Mouse (Mus musculus) intestine, embryonic 16.5 days (tissue): Measurements from ENCODE around the gene Atad5. TPM values are rescaled to one million over a fixed set of nuclear protein-coding genes. Genes with fewer than 3 reads are reported as not detected.

Experiments used
- ATAC-seq: fragments of 200-750 bp; cut with Nextera tagmentation; 2 replicates; pipeline ENCODE4 v1.8.0; 2017; ENCODE audit warnings: moderate TSS enrichment, moderate library complexity
- H3K27ac ChIP-seq: fragments of 300-500 bp; sonication (generic); 2 replicates; pipeline ENCODE4 v1.5.1; 2014; ENCODE audit warnings: mild to moderate bottlenecking, low read length
- H3K27me3 ChIP-seq: fragments of 300-500 bp; sonication (generic); replicated peaks from 2 replicates; pipeline ENCODE4 v1.6.1; 2014; ENCODE audit warnings: low read length, control low read depth, mixed read lengths; ENCODE audit not compliant: control insufficient read depth, insufficient read depth
- H3K36me3 ChIP-seq: fragments of 300-500 bp; sonication (generic); 2 replicates; pipeline ENCODE4 v1.6.1; 2014; ENCODE audit warnings: low read length, control low read depth; ENCODE audit not compliant: control insufficient read depth, insufficient read depth
- H3K4me1 ChIP-seq: fragments of 300-500 bp; sonication (generic); 2 replicates; pipeline ENCODE4 v1.6.1; 2014; ENCODE audit warnings: low read length, control low read depth, mixed read lengths; ENCODE audit not compliant: control insufficient read depth, insufficient read depth
- H3K4me2 ChIP-seq: fragments of 300-500 bp; sonication (generic); 2 replicates; pipeline ENCODE4 v1.6.1; 2014; ENCODE audit warnings: low read depth, low read length, control low read depth
- H3K4me3 ChIP-seq: fragments of 300-500 bp; sonication (generic); 2 replicates; pipeline ENCODE4 v1.5.1; 2014; ENCODE audit warnings: mild to moderate bottlenecking, low read length
- H3K9ac ChIP-seq: fragments of 300-500 bp; sonication (generic); 2 replicates; pipeline ENCODE4 v1.6.1; 2014; ENCODE audit warnings: low read depth, low read length
- H3K9me3 ChIP-seq: fragments of 300-500 bp; sonication (generic); 2 replicates; pipeline ENCODE4 v1.6.1; 2016; ENCODE audit warnings: low read length, control low read depth; ENCODE audit not compliant: control insufficient read depth
- whole genome bisulfite sequencing: fragments of 180-500 bp; shearing (Covaris S2); extraction: QIAGEN DNeasy Blood & Tissue Kit; methylation state at CpG from one replicate; pipeline ENCODE4 v1.1.7; 2014; 5-methylcytosine and 5-hydroxymethylcytosine counted together
- polyA plus RNA-seq: library from polyadenylated mRNA; unstranded; fragments of >200 nt; fragmentation: Nextera tagmentation; extraction: Ambion mirVana; gene quantifications from 2 replicates; pipeline ENCODE4 v1.2.1, GENCODE M21; 2015

The Atad5 gene
- polyA plus RNA-seq, 1 experiment from 2014 or later, result 5.6 TPM

GRCm38 (mm10) chr11:80152376-80152775 is 63.2 kb downstream of the Atad5 start:
- H3K4me2 ChIP-seq, result no peak overlapping the region
- peaks cover 7% of the 10 kb centered on the region for H3K4me1 ChIP-seq
- no peak overlapping the region for H3K4me3 ChIP-seq
- H3K27ac ChIP-seq, result no peak overlapping the region
- no peak for ATAC-seq
- no peaks in the 10 kb centered on the region for H3K9me3 ChIP-seq
- peaks cover 15% of the 10 kb centered on the region for H3K27me3 ChIP-seq
- no peaks in the 10 kb centered on the region for H3K36me3 ChIP-seq
- H3K9ac ChIP-seq, result no peak overlapping the region
- 58% methylated on average over 8 of the region's 8 CpGs for WGBS

- Histone ChIP-seq H3K4me1 (peaks cover 7% of the 10 kb centered on the region), H3K27me3 (peaks cover 15% of the 10 kb centered on the region), H3K4me3 (peak within 1 kb of the TSS; percentile 69), H3K4me2 (peak within 1 kb of the TSS; percentile 88), H3K9me3 (no peaks in the 10 kb centered on the region), H3K9ac (peak within 1 kb of the TSS; percentile 77), H3K36me3 (no peaks in the 10 kb centered on the region), H3K27ac (no peak within 1 kb of the TSS)
- ATAC-seq, result peak; percentile 96
- 2% methylated on average over 41 of the region's 47 CpGs for WGBS
Measured at GRCm38 (mm10) chr11:80153857-80154495, 64.8 kb downstream of the Atad5 start, which contains the start of gene Adap2. Gene Adap2, plus strand, starts transcription at chr11:80154105.

GRCm38 (mm10) chr11:80154501-80154900 is 65.3 kb downstream of the Atad5 start:
- 30% methylated on average over 25 of the region's 25 CpGs for WGBS
- H3K27me3 ChIP-seq, result peaks cover 15% of the 10 kb centered on the region
- no peak for ATAC-seq
- H3K36me3 ChIP-seq, result no peaks in the 10 kb centered on the region
- peaks cover 7% of the 10 kb centered on the region for H3K4me1 ChIP-seq
- H3K9me3 ChIP-seq, result no peaks in the 10 kb centered on the region
- H3K27ac ChIP-seq, result no peak overlapping the region
- peak overlapping the region; percentile 77 for H3K9ac ChIP-seq
- H3K4me3 ChIP-seq, result peak overlapping the region; percentile 69
- H3K4me2 ChIP-seq, result peak overlapping the region; percentile 88

- Histone ChIP-seq H3K36me3 (no peaks in the 10 kb centered on the region), H3K27me3 (peaks cover 15% of the 10 kb centered on the region), H3K4me3 (no peak overlapping the region), H3K9me3 (no peaks in the 10 kb centered on the region), H3K4me2 (no peak overlapping the region), H3K27ac (no peak overlapping the region), H3K4me1 (peaks cover 7% of the 10 kb centered on the region), H3K9ac (no peak overlapping the region)
- 84% methylated on average over 8 of the region's 8 CpGs for WGBS
- no peak for ATAC-seq
Measured at GRCm38 (mm10) chr11:80155541-80155940, 66.3 kb downstream of the Atad5 start.

- H3K4me1 ChIP-seq, result peaks cover 7% of the 10 kb centered on the region
- no peaks in the 10 kb centered on the region for H3K36me3 ChIP-seq
- 88% methylated on average over 4 of the region's 4 CpGs for WGBS
- no peak overlapping the region for H3K27ac ChIP-seq
- no peak overlapping the region for H3K9ac ChIP-seq
- H3K4me3 ChIP-seq, result no peak overlapping the region
- H3K4me2 ChIP-seq, result no peak overlapping the region
- peaks cover 15% of the 10 kb centered on the region for H3K27me3 ChIP-seq
- no peak for ATAC-seq
- no peaks in the 10 kb centered on the region for H3K9me3 ChIP-seq
Measured at GRCm38 (mm10) chr11:80155961-80156360, 66.8 kb downstream of the Atad5 start.

- Histone ChIP-seq H3K4me3 (no peak overlapping the region), H3K27ac (no peak overlapping the region), H3K4me1 (peaks cover 7% of the 10 kb centered on the region), H3K9me3 (no peaks in the 10 kb centered on the region), H3K36me3 (no peaks in the 10 kb centered on the region), H3K9ac (no peak overlapping the region), H3K4me2 (no peak overlapping the region), H3K27me3 (peaks cover 15% of the 10 kb centered on the region)
- 81% methylated on average over 4 of the region's 4 CpGs for WGBS
- ATAC-seq, result no peak
Measured at GRCm38 (mm10) chr11:80156841-80157240, 67.6 kb downstream of the Atad5 start.

- Histone ChIP-seq H3K27ac (peak overlapping the region; percentile 44), H3K4me2 (no peak overlapping the region), H3K4me3 (no peak overlapping the region), H3K36me3 (no peaks in the 10 kb centered on the region), H3K9ac (no peak overlapping the region), H3K9me3 (no peaks in the 10 kb centered on the region), H3K27me3 (peaks cover 15% of the 10 kb centered on the region), H3K4me1 (peaks cover 4% of the 10 kb centered on the region)
- peak; percentile 71 for ATAC-seq
- 68% methylated on average over 7 of the region's 7 CpGs for WGBS
Measured at GRCm38 (mm10) chr11:80159018-80159417, 69.8 kb downstream of the Atad5 start.

- Histone ChIP-seq H3K27me3 (no peaks in the 10 kb centered on the region), H3K9me3 (no peaks in the 10 kb centered on the region), H3K4me3 (no peak overlapping the region), H3K4me2 (no peak overlapping the region), H3K4me1 (no peaks in the 10 kb centered on the region; the same call in 1 of the 2 replicates), H3K27ac (no peak overlapping the region), H3K36me3 (no peaks in the 10 kb centered on the region), H3K9ac (no peak overlapping the region)
- no peak for ATAC-seq
- WGBS, result 75% methylated on average over 4 of the region's 4 CpGs
Measured at GRCm38 (mm10) chr11:80161041-80161440, 71.8 kb downstream of the Atad5 start.

- no peak for ATAC-seq
- 72% methylated on average over 7 of the region's 7 CpGs for WGBS
- no peaks in the 10 kb centered on the region for H3K36me3 ChIP-seq
- H3K4me3 ChIP-seq, result no peak overlapping the region
- H3K27ac ChIP-seq, result no peak overlapping the region
- H3K9me3 ChIP-seq, result no peaks in the 10 kb centered on the region
- H3K27me3 ChIP-seq, result no peaks in the 10 kb centered on the region
- no peak overlapping the region for H3K9ac ChIP-seq
- H3K4me2 ChIP-seq, result no peak overlapping the region
- H3K4me1 ChIP-seq, result no peaks in the 10 kb centered on the region; the same call in 1 of the 2 replicates
Measured at GRCm38 (mm10) chr11:80163362-80164116, 74.3 kb downstream of the Atad5 start.
